Mouse (Mus musculus) megakaryocyte, embryonic 14.5 days (primary cell): Measurements from ENCODE around the gene Arhgdib.

Experiments used
- FLI1 ChIP-seq: IDR thresholded peaks from 2 replicates; pipeline ENCODE4 v1.6.1; 2012; ENCODE audit warnings: low read length, inconsistent platforms, mixed read lengths
- GATA1 ChIP-seq: IDR thresholded peaks from 3 replicates; pipeline ENCODE4 v1.6.1; 2012; ENCODE audit warnings: mixed read lengths, low read length, inconsistent platforms, borderline replicate concordance

DNA sequence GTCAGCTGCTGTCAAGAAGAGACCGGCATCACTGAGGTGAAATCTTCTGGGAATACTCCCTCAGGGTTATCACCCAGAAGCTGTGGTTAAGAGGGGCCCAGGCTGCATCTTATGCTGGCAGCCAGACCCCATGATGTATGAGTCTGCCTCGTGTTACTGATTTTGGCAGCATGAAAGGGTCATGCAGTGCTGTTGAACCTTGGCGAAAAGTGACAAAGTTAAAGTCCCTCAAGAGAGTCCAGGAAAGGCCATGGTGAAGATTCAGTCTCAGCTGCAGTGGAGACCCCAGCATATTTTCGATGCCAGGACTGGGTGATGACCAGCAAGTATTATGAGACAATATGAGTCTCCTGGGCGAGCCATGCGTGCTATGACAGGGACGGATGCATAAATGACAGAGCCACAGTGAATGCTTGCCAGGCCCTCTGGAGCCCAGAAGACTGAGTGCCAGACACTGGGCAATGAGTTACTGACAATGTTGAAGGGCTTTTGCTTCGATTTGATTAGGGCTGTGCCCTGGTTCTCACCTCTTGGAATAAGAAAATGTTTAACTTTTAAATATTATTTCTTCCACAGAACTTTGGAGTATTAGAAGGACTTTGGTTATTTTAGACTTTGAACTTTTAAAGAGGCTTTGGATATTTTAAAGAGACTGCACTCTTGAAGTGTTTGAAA lies 25.8 kb downstream of the Arhgdib start:
- TF ChIP-seq GATA1 (no peak), FLI1 (no peak)
